ENCODE assay signal across 9 mouse cellular contexts in the genomic region with DNA sequence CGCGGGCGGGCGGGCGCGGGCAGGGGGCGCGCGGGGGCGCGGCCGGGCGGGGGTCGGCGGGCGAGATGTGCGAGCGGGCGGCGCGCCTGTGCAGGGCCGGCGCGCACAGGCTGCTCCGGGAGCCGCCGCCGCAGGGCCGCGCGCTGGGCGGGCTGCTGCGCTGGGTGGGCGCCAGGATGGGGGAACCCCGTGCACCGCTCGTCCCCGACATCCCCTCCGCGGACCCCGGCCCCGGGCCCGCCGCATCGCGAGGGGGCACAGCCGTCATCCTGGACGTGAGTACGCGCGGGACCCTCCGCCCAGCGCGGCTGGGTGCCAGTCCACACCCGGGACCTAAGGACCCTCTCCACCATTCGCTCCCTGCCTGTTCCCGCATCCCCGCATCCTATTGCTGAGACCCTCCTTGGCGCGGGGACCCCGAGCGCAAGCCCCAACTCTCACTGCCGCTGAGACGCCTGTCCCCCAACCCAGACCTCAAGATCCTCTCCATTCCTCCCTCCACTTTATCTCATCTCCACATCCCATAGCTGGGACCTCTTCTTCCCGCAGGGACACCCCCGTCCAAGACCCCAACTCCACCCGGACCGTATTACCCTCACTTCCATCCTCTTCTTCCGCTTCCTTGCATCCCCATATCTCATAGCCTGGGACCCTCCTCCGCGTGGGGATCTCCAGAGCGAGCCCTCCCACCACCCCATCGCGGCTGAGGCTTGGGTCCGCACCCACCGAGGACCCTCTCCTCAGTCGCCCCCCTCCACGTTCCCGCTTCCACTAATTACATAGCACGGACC. TPM values are rescaled to one million over a fixed set of nuclear protein-coding genes. Genes with fewer than 3 reads are reported as not detected.
DNase-seq lines count a peak whose midpoint lies in the region; ATAC-seq and TF ChIP-seq lines count a peak whose summit lies in the region.
"Had no signal": no experiment of that assay in that cellular context is flagged by ENCODE, and none has a peak within 500 bp of the region (broad histone marks: within the 10 kb centered on the region; RNA-seq: fewer than 3 reads in every experiment).

No protein-coding gene starts in this region.

- H3K9me3 ChIP-seq in lung, embryonic 14.5 days (ENCODE audit: low read depth, low read length), result no peaks in the 10 kb centered on the region
- no peaks in the 10 kb centered on the region for H3K9me3 ChIP-seq in forebrain, embryonic 13.5 days (replicated peaks)
- H3K9me3 ChIP-seq in limb, embryonic 12.5 days, result no peaks in the 10 kb centered on the region

- peak; percentile 64 for ATAC-seq in lung, embryonic 14.5 days (ENCODE audit: insufficient read depth)
- peak; percentile 44 for ATAC-seq in forebrain, embryonic 13.5 days
- ATAC-seq in limb, embryonic 12.5 days (ENCODE audit: insufficient number of reproducible peaks, insufficient read depth, low FRiP score, low TSS enrichment, low read depth), result no peak; the same call in 1 of the 2 replicates
- no peak for ATAC-seq in monocyte, adult 5-6 weeks (replicated peaks; ENCODE audit: insufficient number of reproducible peaks, low FRiP score, low TSS enrichment, poor library complexity, severe bottlenecking)

- peaks cover 21% of the 10 kb centered on the region; the same call in 1 of the 2 replicates for H3K27me3 ChIP-seq in lung, embryonic 14.5 days (ENCODE audit: insufficient read depth, low read length)
- peaks cover 29% of the 10 kb centered on the region for H3K27me3 ChIP-seq in forebrain, embryonic 13.5 days
- peaks cover 52% of the 10 kb centered on the region for H3K27me3 ChIP-seq in limb, embryonic 12.5 days

- peak overlapping the region; percentile 97 for H3K4me2 ChIP-seq in lung, embryonic 14.5 days
- peak overlapping the region; percentile 88 for H3K4me2 ChIP-seq in forebrain, embryonic 13.5 days
- H3K4me2 ChIP-seq in limb, embryonic 12.5 days, result peak overlapping the region; percentile 92

- no peak for TF ChIP-seq CTCF in lung, embryonic 14.5 days (IDR thresholded peaks at IDR 0.05; ENCODE audit: low read depth)
- no peak for TF ChIP-seq CTCF in olfactory bulb, adult 2 months (IDR thresholded peaks at IDR 0.05; ENCODE audit: insufficient read depth, low read depth, low read length)

- H3K27ac ChIP-seq in lung, embryonic 14.5 days (ENCODE audit: low read depth), result no peak overlapping the region
- no peak overlapping the region for H3K27ac ChIP-seq in forebrain, embryonic 13.5 days
- H3K27ac ChIP-seq in limb, embryonic 12.5 days, result no peak overlapping the region
- H3K27ac ChIP-seq in olfactory bulb, adult 2 months (ENCODE audit: insufficient read depth, low read depth, low read length), result 0 out of 2 replicates have a peak overlapping the region, but pooled peaks have one; percentile 24

- H3K4me3 ChIP-seq in lung, embryonic 14.5 days (ENCODE audit: low read depth, low read length), result peak overlapping the region; percentile 65
- H3K4me3 ChIP-seq in forebrain, embryonic 13.5 days, result peak overlapping the region; percentile 67
- H3K4me3 ChIP-seq in limb, embryonic 12.5 days (replicated peaks), result peak overlapping the region; percentile 71
- H3K4me3 ChIP-seq in olfactory bulb, adult 2 months (ENCODE audit: insufficient read depth, low read depth, low read length), result peak overlapping the region; percentile 50

- no peak for TF ChIP-seq POLR2A in olfactory bulb, adult 2 months (IDR thresholded peaks at IDR 0.05; ENCODE audit: insufficient read depth, low read depth, low read length)

- DNase-seq in lung, embryonic 14.5 days, result peak; percentile 51
- no peak for DNase-seq in lung, postnatal 36 days
- DNase-seq in thymus, postnatal 0 days (ENCODE audit: low spot score), result no peak

- H3K9ac ChIP-seq in lung, embryonic 14.5 days, result peak overlapping the region; percentile 64
- H3K9ac ChIP-seq in forebrain, embryonic 13.5 days, result peak overlapping the region; percentile 74
- H3K9ac ChIP-seq in limb, embryonic 12.5 days (replicated peaks), result peak overlapping the region; percentile 70

- no peaks in the 10 kb centered on the region for H3K36me3 ChIP-seq in lung, embryonic 14.5 days (ENCODE audit: insufficient read depth)
- H3K36me3 ChIP-seq in forebrain, embryonic 13.5 days (ENCODE audit: poor library complexity, severe bottlenecking), result no peaks in the 10 kb centered on the region
- H3K36me3 ChIP-seq in limb, embryonic 12.5 days, result no peaks in the 10 kb centered on the region

- H3K4me1 ChIP-seq in lung, embryonic 14.5 days (ENCODE audit: insufficient read depth), result no peaks in the 10 kb centered on the region
- peaks cover 12% of the 10 kb centered on the region; the same call in 1 of the 2 replicates for H3K4me1 ChIP-seq in forebrain, embryonic 13.5 days
- peaks cover 4% of the 10 kb centered on the region; the same call in 1 of the 2 replicates for H3K4me1 ChIP-seq in limb, embryonic 12.5 days (replicated peaks)
- peaks cover 34% of the 10 kb centered on the region for H3K4me1 ChIP-seq in olfactory bulb, adult 2 months (ENCODE audit: control insufficient read depth, insufficient read depth, low read length)

- 2% methylated on average over 53 of the region's 80 CpGs for WGBS in lung, embryonic 14.5 days
- under 1% methylated on average over 44 of the region's 80 CpGs for WGBS in forebrain, embryonic 13.5 days
- 2% methylated on average over 64 of the region's 80 CpGs for WGBS in limb, embryonic 12.5 days
- WGBS in olfactory bulb, adult 2 months, result 7% methylated on average over 75 of the region's 80 CpGs

RNA-seq across cellular contexts. Expression of a gene that starts 0.7 kb away (rescaled TPM):
- 1.9 and 2.2 TPM in 2 replicates for polyA plus RNA-seq in lung, embryonic 14.5 days (2014; fragmentation: Nextera tagmentation; extraction: Ambion mirVana)
- 13.3 and 15.3 TPM in 2 replicates for polyA plus RNA-seq in forebrain, embryonic 13.5 days (2015; fragmentation: Nextera tagmentation; extraction: Ambion mirVana)
- polyA plus RNA-seq in limb, embryonic 12.5 days (2016; fragmentation: Nextera tagmentation; extraction: Ambion mirVana), result 4.4 and 5.1 TPM in 2 replicates
- polyA plus RNA-seq in olfactory bulb, adult 2 months (2012; ENCODE audit: insufficient read depth, insufficient read length, low replicate concordance, missing spikeins), result not detected in 2 replicates
- polyA plus RNA-seq in thymus, postnatal 0 days (2015; fragmentation: Nextera tagmentation; extraction: Ambion mirVana), result 0.12 TPM in 2 replicates
- total RNA-seq in monocyte, adult 5-6 weeks (2017), result not detected in 3 replicates
- total RNA-seq: hematopoietic stem cell, adult 5-6 weeks had no signal

RNA-seq across cellular contexts. Expression of a gene that starts 13.3 kb away (rescaled TPM):
- 0.53 and 0.85 TPM in 2 replicates for polyA plus RNA-seq in lung, embryonic 14.5 days (2014; fragmentation: Nextera tagmentation; extraction: Ambion mirVana)
- polyA plus RNA-seq in forebrain, embryonic 13.5 days (2015; fragmentation: Nextera tagmentation; extraction: Ambion mirVana), result 0.14 and 0.37 TPM in 2 replicates
- polyA plus RNA-seq in limb, embryonic 12.5 days (2016; fragmentation: Nextera tagmentation; extraction: Ambion mirVana), result 0.40 and 0.58 TPM in 2 replicates
- not detected in 2 replicates for polyA plus RNA-seq in olfactory bulb, adult 2 months (2012; ENCODE audit: insufficient read depth, insufficient read length, low replicate concordance, missing spikeins)
- polyA plus RNA-seq in thymus, postnatal 0 days (2015; fragmentation: Nextera tagmentation; extraction: Ambion mirVana), result 1.4 and 1.6 TPM in 2 replicates
- total RNA-seq in monocyte, adult 5-6 weeks (2017), result 6.2 to 9.9 TPM (median 7.8 TPM) in 3 replicates

RNA-seq across cellular contexts. Expression of a gene that starts 52.5 kb away (rescaled TPM):
- polyA plus RNA-seq in lung, embryonic 14.5 days (2014; fragmentation: Nextera tagmentation; extraction: Ambion mirVana), result 11.8 and 14.0 TPM in 2 replicates
- polyA plus RNA-seq in forebrain, embryonic 13.5 days (2015; fragmentation: Nextera tagmentation; extraction: Ambion mirVana), result 11.0 and 11.1 TPM in 2 replicates
- 9.3 and 10.5 TPM in 2 replicates for polyA plus RNA-seq in limb, embryonic 12.5 days (2016; fragmentation: Nextera tagmentation; extraction: Ambion mirVana)
- polyA plus RNA-seq in olfactory bulb, adult 2 months (2012; ENCODE audit: insufficient read depth, insufficient read length, low replicate concordance, missing spikeins), result not detected in 2 replicates
- 11.6 and 13.4 TPM in 2 replicates for polyA plus RNA-seq in thymus, postnatal 0 days (2015; fragmentation: Nextera tagmentation; extraction: Ambion mirVana)
- 8.7 to 15.0 TPM (median 10.3 TPM) in 3 replicates for total RNA-seq in monocyte, adult 5-6 weeks (2017)

RNA-seq across cellular contexts. Expression of a gene that starts 54.3 kb away (rescaled TPM):
- not detected in 2 replicates for polyA plus RNA-seq in lung, embryonic 14.5 days (2014; fragmentation: Nextera tagmentation; extraction: Ambion mirVana)
- not detected in 2 replicates for polyA plus RNA-seq in forebrain, embryonic 13.5 days (2015; fragmentation: Nextera tagmentation; extraction: Ambion mirVana)
- 0.10 TPM in 1 of 2 replicates, not detected in the other for polyA plus RNA-seq in limb, embryonic 12.5 days (2016; fragmentation: Nextera tagmentation; extraction: Ambion mirVana)
- polyA plus RNA-seq in olfactory bulb, adult 2 months (2012; ENCODE audit: insufficient read depth, insufficient read length, low replicate concordance, missing spikeins), result not detected in 2 replicates
- polyA plus RNA-seq in thymus, postnatal 0 days (2015; fragmentation: Nextera tagmentation; extraction: Ambion mirVana), result 0.18 TPM in 1 of 2 replicates, not detected in the other
- total RNA-seq in monocyte, adult 5-6 weeks (2017), result not detected in 3 replicates
- total RNA-seq: adrenal gland, adult 18-20 months; hematopoietic stem cell, adult 5-6 weeks had no signal

Comparison
In these comparisons a context has a peak if more than half of its experiments do, and no peak if none do; other contexts are left out.
1. ATAC-seq: peak in lung, embryonic 14.5 days (single experiment) and forebrain, embryonic 13.5 days (single experiment); none in limb, embryonic 12.5 days (single experiment) and monocyte, adult 5-6 weeks (single experiment).
2. RNA of a gene that starts 52.5 kb away (polyA plus RNA-seq): 11.8 to 14.0 TPM in lung, embryonic 14.5 days, 11.6 to 13.4 TPM in thymus, postnatal 0 days, 11.0 to 11.1 TPM in forebrain, embryonic 13.5 days and 9.3 to 10.5 TPM in limb, embryonic 12.5 days; not detected in olfactory bulb, adult 2 months; every median in the first group is over 10 times any median in the second.
3. Peak in every context shown above with its lines, with median percentiles within 50 percentile points of each other: H3K4me2 ChIP-seq, H3K4me3 ChIP-seq and H3K9ac ChIP-seq.